Mouse (Mus musculus) layer of hippocampus, postnatal 25 days (tissue): Measurements from ENCODE around the gene Map2k2. TPM values are rescaled to one million over a fixed set of nuclear protein-coding genes. Genes with fewer than 3 reads are reported as not detected.
"Not testable (repeated sequence)": the region's sequence is repeated elsewhere in the genome, so short reads cannot be mapped to it uniquely, and the experiment has no call there.

Source experiments
- DNase-seq, 2 experiments: peaks; one replicate each; pipeline ENCODE4 v3.0.0; 2022; ENCODE audit warnings: mixed read lengths in 2 of 2, low spot score in 1 of 2; ENCODE audit errors: extremely low spot score in 1 of 2
- total RNA-seq, 2 experiments: library from RNA; stranded (reverse); gene quantifications; 2 replicates each; pipeline ENCODE4 v1.2.3; 2021

Map2k2 gene
- 100 to 1,000 TPM; 123 to 127 TPM for total RNA-seq

- peak; percentile 92 to 93 for DNase-seq
These were observed at the start of gene Map2k2 for GRCm38 (mm10) chr10:81105565-81106112. TSS of gene Map2k2 (plus strand) at chr10:81105915.

- DNase-seq = no peak
These were observed 48.1 kb upstream of the Map2k2 start for GRCm38 (mm10) chr10:81057406-81058130.

GRCm38 (mm10) chr10:81058896-81059295, 46.8 kb upstream of the Map2k2 start:
- no peak for DNase-seq

- DNase-seq = peak; percentile 95
These were observed 45.8 kb upstream of the Map2k2 start, which contains the start of gene Sgta for GRCm38 (mm10) chr10:81059603-81060543. TSS of gene Sgta (minus strand) at chr10:81060181.

- no peak for DNase-seq
These were observed 43.0 kb upstream of the Map2k2 start for GRCm38 (mm10) chr10:81062710-81063109.

- DNase-seq = not testable (repeated sequence)
These were observed 41.2 kb upstream of the Map2k2 start for GRCm38 (mm10) chr10:81064519-81064918.

GRCm38 (mm10) chr10:81068706-81069105, 37.0 kb upstream of the Map2k2 start:
- DNase-seq = no peak

GRCm38 (mm10) chr10:81069836-81070235, 35.9 kb upstream of the Map2k2 start, which contains the start of gene Thop1:
TSS of gene Thop1 (plus strand) at chr10:81070035.
- peak; percentile 83 to 90 for DNase-seq

- no peak for DNase-seq
These were observed 33.4 kb upstream of the Map2k2 start for GRCm38 (mm10) chr10:81072290-81072689.

- no peak for DNase-seq
These were observed 32.3 kb upstream of the Map2k2 start for GRCm38 (mm10) chr10:81073464-81073863.

GRCm38 (mm10) chr10:81075734-81076133, 30.0 kb upstream of the Map2k2 start:
- no peak for DNase-seq

- DNase-seq = no peak
These were observed 29.4 kb upstream of the Map2k2 start for GRCm38 (mm10) chr10:81076356-81076755.

- no peak for DNase-seq
These were observed 27.8 kb upstream of the Map2k2 start for GRCm38 (mm10) chr10:81077916-81078315.

GRCm38 (mm10) chr10:81080008-81080655, 25.6 kb upstream of the Map2k2 start:
- no peak for DNase-seq

GRCm38 (mm10) chr10:81082168-81082960, 23.4 kb upstream of the Map2k2 start:
- DNase-seq = peak; percentile 65 to 84

GRCm38 (mm10) chr10:81087021-81087420, 18.7 kb upstream of the Map2k2 start:
- DNase-seq = no peak

GRCm38 (mm10) chr10:81089216-81089615, 16.5 kb upstream of the Map2k2 start:
- no peak for DNase-seq

- no peak for DNase-seq
These were observed 15.1 kb upstream of the Map2k2 start for GRCm38 (mm10) chr10:81090621-81091020.

- DNase-seq = peak in 1 of 2 experiments; percentile 38
These were observed 13.1 kb upstream of the Map2k2 start for GRCm38 (mm10) chr10:81092465-81093250.
